Mouse (Mus musculus) liver, postnatal 0 days (tissue): ENCODE data around the gene Pwwp2b.

ENCODE experiments used
- CTCF ChIP-seq: sonication (generic); IDR thresholded peaks from 2 replicates; pipeline ENCODE4 v1.5.1; 2016; ENCODE audit warnings: antibody characterized with exemption, low read depth
- EP300 ChIP-seq: IDR thresholded peaks from 2 replicates; pipeline ENCODE4 v1.6.1; 2016; ENCODE audit warnings: antibody characterized with exemption, low read depth, mild to moderate bottlenecking

DNA sequence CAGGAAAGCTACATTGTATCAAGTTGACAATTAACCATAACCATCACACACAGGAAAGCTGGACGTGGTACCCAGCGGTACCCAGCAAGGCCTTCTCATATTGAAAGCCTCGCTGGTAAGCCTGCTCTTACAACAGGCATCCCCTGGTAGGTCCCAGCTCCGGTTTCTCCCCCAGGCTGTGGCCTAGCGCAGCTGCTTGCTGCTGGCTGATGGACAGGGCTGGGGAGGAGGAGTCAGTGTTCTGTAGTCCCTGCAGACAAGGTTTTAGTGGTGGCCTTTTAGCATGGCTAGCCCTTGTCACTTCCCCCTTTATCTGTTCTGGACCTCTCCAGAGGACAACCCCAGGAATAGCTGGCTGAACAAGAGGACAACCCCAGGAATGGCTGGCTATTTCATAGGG lies 54.0 kb downstream of the Pwwp2b start:
- TF ChIP-seq CTCF (no peak), EP300 (no peak)
